ENCODE assay signal across 26 mouse cellular contexts in the genomic region with DNA sequence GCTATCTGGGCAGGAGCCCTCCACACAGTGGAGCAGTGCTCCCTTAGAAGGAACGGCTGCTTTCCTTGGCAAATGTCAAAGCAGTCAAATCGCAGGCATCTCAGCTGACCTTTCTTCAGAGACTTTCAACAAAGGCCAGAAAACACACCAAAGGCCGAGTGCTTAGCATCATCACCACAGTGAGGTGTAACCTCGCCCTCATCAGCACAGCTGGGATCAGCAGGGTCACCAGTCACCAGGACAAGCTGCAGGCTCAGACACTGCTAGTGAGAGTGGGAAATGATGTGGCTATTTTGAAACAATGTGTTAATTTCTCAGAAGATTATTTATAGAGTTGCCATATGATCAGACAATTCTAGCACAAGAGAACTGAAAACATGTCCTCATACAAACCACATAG. TPM values are rescaled to one million over a fixed set of nuclear protein-coding genes. Genes with fewer than 3 reads are reported as not detected.
DNase-seq lines count a peak whose midpoint lies in the region; ATAC-seq and TF ChIP-seq lines count a peak whose summit lies in the region.
"Had no signal": no experiment of that assay in that cellular context is flagged by ENCODE, and none has a peak within 500 bp of the region (broad histone marks: within the 10 kb centered on the region; RNA-seq: fewer than 3 reads in every experiment).

No protein-coding gene starts in this region.

- TF ChIP-seq POLR2A in spleen, adult 2 months (IDR thresholded peaks at IDR 0.05; ENCODE audit: low read depth, low read length), result no peak

- 43% methylated on average over 4 of the region's 4 CpGs for WGBS in heart, embryonic 10.5 days
- WGBS in spleen, adult 2 months, result 64% methylated on average over 4 of the region's 4 CpGs

- intact Hi-C loops in left cerebral cortex, postnatal 25 days (cut with DNase I), result no loop called here

- H3K9me3 ChIP-seq in heart, embryonic 10.5 days, result peaks cover 3% of the 10 kb centered on the region; the same call in 1 of the 2 replicates
- H3K9me3 ChIP-seq: embryonic facial prominence, embryonic 10.5 days; embryonic facial prominence, embryonic 12.5 days; forebrain, embryonic 13.5 days; forebrain, embryonic 15.5 days; G1E had no signal

- peaks cover 6% of the 10 kb centered on the region; the same call in 1 of the 2 replicates for H3K4me1 ChIP-seq in heart, embryonic 10.5 days
- H3K4me1 ChIP-seq in spleen, adult 2 months (ENCODE audit: control insufficient read depth, insufficient read depth, insufficient read length), result peaks cover 22% of the 10 kb centered on the region
- H3K4me1 ChIP-seq: embryonic facial prominence, embryonic 10.5 days; embryonic facial prominence, embryonic 12.5 days; forebrain, embryonic 13.5 days; forebrain, embryonic 15.5 days had no signal

- DNase-seq in heart, adult 11 months, result peak; percentile 40
- DNase-seq in heart, embryonic 10.5 days (ENCODE audit: low spot score), result no peak
- DNase-seq in spleen, adult 2 months (ENCODE audit: low read depth in 1 of 2, low spot score in 2 of 2), result no peak
- DNase-seq in spleen, postnatal 14 days (ENCODE audit: low spot score in 2 of 2), result no peak
- DNase-seq in left cerebral cortex, postnatal 25 days (ENCODE audit: low spot score in 2 of 2), result no peak
- DNase-seq: adrenal gland, adult 8-10 months; adrenal gland, postnatal 14 days; adrenal gland, postnatal 36 days; B cell, adult 2 months; cerebellum, adult 11-12 months; cerebellum, adult 2 months; cerebellum, adult 9-10 months; cerebellum, postnatal 10 days; cerebellum, postnatal 25 days had no signal

- TF ChIP-seq CTCF in spleen, adult 2 months (IDR thresholded peaks at IDR 0.05; ENCODE audit: extremely low read depth, insufficient read depth, insufficient read length, insufficient replicate concordance), result no peak

- no peaks in the 10 kb centered on the region for H3K36me3 ChIP-seq in heart, embryonic 10.5 days
- no peaks in the 10 kb centered on the region for H3K36me3 ChIP-seq in spleen, adult 2 months (ENCODE audit: control insufficient read depth, insufficient read depth, low read length)
- H3K36me3 ChIP-seq: embryonic facial prominence, embryonic 10.5 days; embryonic facial prominence, embryonic 12.5 days; forebrain, embryonic 15.5 days; G1E had no signal

- no peak overlapping the region for H3K27ac ChIP-seq in heart, embryonic 10.5 days
- H3K27ac ChIP-seq in spleen, adult 2 months (ENCODE audit: insufficient read depth, low read length), result peak overlapping the region; percentile 1
- H3K27ac ChIP-seq: embryonic facial prominence, embryonic 10.5 days; embryonic facial prominence, embryonic 12.5 days; forebrain, embryonic 13.5 days; forebrain, embryonic 15.5 days had no signal

- peak; percentile 60 for ATAC-seq in monocyte, adult 5-6 weeks (replicated peaks; ENCODE audit: insufficient number of reproducible peaks, low FRiP score, low TSS enrichment, poor library complexity, severe bottlenecking)
- ATAC-seq: activated CD4-positive, CD25-positive, alpha-beta regulatory T cell, adult 4 months; CD4-positive, CD25-positive, alpha-beta regulatory T cell, adult 4 months; forebrain, embryonic 13.5 days; forebrain, embryonic 15.5 days; Patski had no signal

- no peaks in the 10 kb centered on the region for H3K27me3 ChIP-seq in heart, embryonic 10.5 days (ENCODE audit: insufficient read depth, poor library complexity, severe bottlenecking)
- no peaks in the 10 kb centered on the region for H3K27me3 ChIP-seq in spleen, adult 2 months (ENCODE audit: control insufficient read depth, insufficient read depth, low read length)
- H3K27me3 ChIP-seq: embryonic facial prominence, embryonic 12.5 days; forebrain, embryonic 13.5 days; forebrain, embryonic 15.5 days had no signal

- no peak overlapping the region for H3K4me3 ChIP-seq in heart, embryonic 10.5 days
- H3K4me3 ChIP-seq in spleen, adult 2 months (ENCODE audit: extremely low read depth, insufficient read depth, insufficient read length), result no peak overlapping the region
- H3K4me3 ChIP-seq: embryonic facial prominence, embryonic 10.5 days; embryonic facial prominence, embryonic 12.5 days; forebrain, embryonic 13.5 days; forebrain, embryonic 15.5 days had no signal

RNA-seq across cellular contexts. Expression of a gene that starts 7.6 kb away (rescaled TPM):
- polyA plus RNA-seq in heart, embryonic 10.5 days (2016; fragmentation: Nextera tagmentation; extraction: Ambion mirVana), result 0.05 and 0.10 TPM in 2 replicates
- 28.4 and 29.5 TPM in 2 replicates for polyA plus RNA-seq in spleen, adult 2 months (2012; rRNA removed)
- 189 to 316 TPM (median 230 TPM) in 3 replicates for total RNA-seq in monocyte, adult 5-6 weeks (2017)
- under 1 TPM in 1 of 2 experiments, not detected in 1; 0.23 TPM for total RNA-seq in left cerebral cortex, postnatal 25 days (2021)
- polyA plus RNA-seq: activated CD4-positive, CD25-positive, alpha-beta regulatory T cell, adult 4 months; CD4-positive, CD25-positive, alpha-beta regulatory T cell, adult 4 months; embryonic facial prominence, embryonic 10.5 days; embryonic facial prominence, embryonic 12.5 days; forebrain, embryonic 11.5 days; forebrain, embryonic 15.5 days; G1E had no signal

RNA-seq across cellular contexts. Expression of a gene that starts 17.2 kb away (rescaled TPM):
- polyA plus RNA-seq in heart, embryonic 10.5 days (2016; fragmentation: Nextera tagmentation; extraction: Ambion mirVana), result not detected in 2 replicates
- polyA plus RNA-seq in spleen, adult 2 months (2012; rRNA removed), result 50.9 and 61.3 TPM in 2 replicates
- 2.1 to 7.5 TPM (median 5.6 TPM) in 3 replicates for total RNA-seq in monocyte, adult 5-6 weeks (2017)
- total RNA-seq in left cerebral cortex, postnatal 25 days (2021), result under 1 TPM in 1 of 2 experiments, not detected in 1; 0.62 TPM
- total RNA-seq: CH12.LX, G1E had no signal
- polyA plus RNA-seq: embryonic facial prominence, embryonic 10.5 days; embryonic facial prominence, embryonic 12.5 days; embryonic facial prominence, embryonic 14.5 days; forebrain, embryonic 11.5 days; forebrain, embryonic 13.5 days; forebrain, embryonic 15.5 days; Patski had no signal

Comparison
In these comparisons a context has a peak if more than half of its experiments do, and no peak if none do; other contexts are left out.
1. RNA of a gene that starts 7.6 kb away (total RNA-seq): 189 to 316 TPM in monocyte, adult 5-6 weeks; 0.23 TPM in left cerebral cortex, postnatal 25 days; every median in the first group is over 100 times any median in the second.